Mouse (Mus musculus): ENCODE measurements around the gene Kmt2b. TPM values are rescaled to one million over a fixed set of nuclear protein-coding genes. Genes with fewer than 3 reads are reported as not detected.

The Kmt2b gene
- 10 to 100 TPM; 14.9 to 15.1 TPM for polyA plus RNA-seq (2017; shearing (Covaris generic))

GRCm38 (mm10) chr7:30588676-30589434 lies at the start of gene Kmt2b:
Gene Kmt2b, minus strand, starts transcription at chr7:30588726.

GRCm38 (mm10) chr7:30635752-30636151 lies 47.2 kb upstream of the Kmt2b start, which contains the start of gene Etv2:
Gene Etv2, minus strand, starts transcription at chr7:30635852.

DNA sequence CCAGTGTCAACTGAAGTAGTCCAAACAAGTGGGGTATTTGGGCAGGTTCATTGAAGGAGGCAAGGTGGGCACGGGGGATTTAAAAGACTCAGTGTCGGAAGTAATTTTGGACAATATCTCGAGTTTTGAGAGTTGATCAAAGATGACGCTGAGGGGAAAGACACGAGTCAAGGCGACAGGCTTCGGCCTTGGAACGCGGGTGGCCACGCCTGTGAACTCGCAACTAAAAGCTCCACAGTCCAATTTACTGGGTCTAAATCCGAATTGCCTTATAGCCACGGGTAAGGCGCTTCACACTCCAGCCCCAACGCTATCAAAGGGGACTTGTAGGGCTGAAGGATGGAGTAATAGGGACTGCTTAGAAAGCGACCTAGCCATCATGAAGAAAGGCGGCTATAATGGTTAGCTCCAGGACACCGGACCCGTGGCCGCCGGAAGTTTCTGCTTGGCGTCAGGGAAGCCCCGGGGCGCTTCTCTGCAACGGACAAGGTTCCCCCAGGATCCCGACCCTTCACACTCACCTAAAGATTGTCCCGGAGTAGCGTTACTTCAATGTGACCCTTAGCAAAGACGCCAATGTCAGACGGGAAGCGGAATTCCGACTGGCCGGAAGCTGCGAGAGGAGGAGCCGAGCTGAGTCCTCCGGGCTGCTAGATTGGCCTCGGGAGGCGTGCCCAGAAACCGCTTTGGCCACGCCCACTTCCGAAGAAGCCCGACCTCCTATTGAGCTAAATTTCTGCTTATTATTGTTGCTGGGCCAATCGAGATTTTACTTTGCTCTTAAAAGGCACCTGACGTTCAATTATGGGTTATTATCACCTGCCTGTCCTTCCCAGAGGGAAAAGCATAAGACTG lies 37.2 kb upstream of the Kmt2b start, which contains the start of gene Cox6b1:
Gene Cox6b1 (minus strand): TSS at position 622 of the 855 bp plus-strand sequence.

GRCm38 (mm10) chr7:30612654-30613402 lies 24.3 kb upstream of the Kmt2b start, which contains the start of gene Upk1a:
Gene Upk1a, minus strand, starts transcription at chr7:30612847.

DNA sequence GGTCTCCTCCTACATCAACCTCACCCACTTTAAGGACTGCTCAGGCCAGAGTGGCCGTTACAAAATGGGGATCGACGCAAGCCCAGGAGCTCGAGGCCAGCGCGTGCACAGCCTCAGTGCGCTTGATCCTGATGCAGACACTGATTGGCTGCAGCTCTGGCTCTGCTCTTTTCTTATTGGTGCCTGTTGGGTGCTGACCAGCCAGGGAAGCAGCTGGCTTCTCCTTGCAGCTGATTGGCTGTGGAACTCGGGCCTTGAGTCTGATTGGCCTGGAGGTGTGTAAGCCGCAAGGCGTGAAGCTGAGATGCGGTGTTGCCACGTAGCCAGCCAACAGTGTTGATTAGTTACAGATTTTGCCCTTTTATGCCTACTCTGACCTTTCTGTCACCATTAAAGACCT lies 10.3 kb upstream of the Kmt2b start, which contains the start of gene Zbtb32:
Gene Zbtb32 (minus strand): TSS at position 124 of the 400 bp plus-strand sequence.

GRCm38 (mm10) chr7:30564970-30565571 lies 23.5 kb downstream of the Kmt2b start, which contains the start of gene Igflr1:
Gene Igflr1, plus strand, starts transcription at chr7:30565427.

DNA sequence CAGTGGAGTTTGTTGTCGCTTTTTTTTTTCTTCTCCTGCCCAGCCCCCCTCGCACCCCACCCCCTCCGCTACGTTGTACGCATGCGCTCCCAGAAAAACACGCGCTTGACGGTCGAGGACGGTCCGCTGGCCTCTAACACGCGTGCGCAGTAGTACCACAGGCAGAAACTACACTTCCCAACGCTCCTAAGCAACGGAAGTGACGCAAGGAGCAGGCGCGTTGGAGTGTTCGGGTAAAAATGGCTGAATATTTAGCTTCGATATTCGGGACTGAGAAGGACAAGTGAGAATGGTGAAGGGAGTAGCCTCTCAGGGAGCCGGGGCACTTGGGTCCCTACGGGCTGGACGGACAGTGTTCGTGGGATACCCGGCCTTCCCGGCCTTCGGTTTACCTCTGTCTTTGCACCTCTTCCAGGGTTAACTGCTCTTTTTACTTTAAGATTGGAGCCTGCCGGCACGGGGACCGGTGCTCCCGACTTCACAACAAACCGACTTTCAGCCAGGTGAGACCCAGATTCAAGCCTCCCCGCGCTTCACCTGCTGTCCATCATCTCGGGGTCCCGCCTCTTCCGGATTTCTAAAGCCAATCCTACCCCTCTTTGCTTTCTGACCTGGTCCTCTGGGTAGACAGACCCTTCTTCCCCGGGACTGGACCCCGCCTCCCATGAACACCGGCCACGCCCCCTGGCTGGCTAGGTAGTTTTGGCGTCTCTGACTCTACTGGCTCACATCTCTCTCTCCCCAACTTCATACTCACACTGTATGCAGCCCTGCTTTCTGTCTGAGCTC lies 25.2 kb downstream of the Kmt2b start, which contains the start of the genes U2af1l4, Gm49396 and Psenen:
Gene U2af1l4 (plus strand): TSS at position 185 of the 789 bp plus-strand sequence.
Gene Gm49396 (plus strand): TSS at position 228 of the 789 bp plus-strand sequence.
Gene Psenen (minus strand): TSS at position 511 of the 789 bp plus-strand sequence.

GRCm38 (mm10) chr7:30559443-30559954 lies 29.0 kb downstream of the Kmt2b start, which contains the start of gene Lin37:
Gene Lin37, minus strand, starts transcription at chr7:30559838.

GRCm38 (mm10) chr7:30552102-30553020 lies 36.2 kb downstream of the Kmt2b start, which contains the start of the genes Hspb6 and Proser3:
Gene Hspb6, plus strand, starts transcription at chr7:30552178.
Gene Proser3, minus strand, starts transcription at chr7:30552299.

DNA sequence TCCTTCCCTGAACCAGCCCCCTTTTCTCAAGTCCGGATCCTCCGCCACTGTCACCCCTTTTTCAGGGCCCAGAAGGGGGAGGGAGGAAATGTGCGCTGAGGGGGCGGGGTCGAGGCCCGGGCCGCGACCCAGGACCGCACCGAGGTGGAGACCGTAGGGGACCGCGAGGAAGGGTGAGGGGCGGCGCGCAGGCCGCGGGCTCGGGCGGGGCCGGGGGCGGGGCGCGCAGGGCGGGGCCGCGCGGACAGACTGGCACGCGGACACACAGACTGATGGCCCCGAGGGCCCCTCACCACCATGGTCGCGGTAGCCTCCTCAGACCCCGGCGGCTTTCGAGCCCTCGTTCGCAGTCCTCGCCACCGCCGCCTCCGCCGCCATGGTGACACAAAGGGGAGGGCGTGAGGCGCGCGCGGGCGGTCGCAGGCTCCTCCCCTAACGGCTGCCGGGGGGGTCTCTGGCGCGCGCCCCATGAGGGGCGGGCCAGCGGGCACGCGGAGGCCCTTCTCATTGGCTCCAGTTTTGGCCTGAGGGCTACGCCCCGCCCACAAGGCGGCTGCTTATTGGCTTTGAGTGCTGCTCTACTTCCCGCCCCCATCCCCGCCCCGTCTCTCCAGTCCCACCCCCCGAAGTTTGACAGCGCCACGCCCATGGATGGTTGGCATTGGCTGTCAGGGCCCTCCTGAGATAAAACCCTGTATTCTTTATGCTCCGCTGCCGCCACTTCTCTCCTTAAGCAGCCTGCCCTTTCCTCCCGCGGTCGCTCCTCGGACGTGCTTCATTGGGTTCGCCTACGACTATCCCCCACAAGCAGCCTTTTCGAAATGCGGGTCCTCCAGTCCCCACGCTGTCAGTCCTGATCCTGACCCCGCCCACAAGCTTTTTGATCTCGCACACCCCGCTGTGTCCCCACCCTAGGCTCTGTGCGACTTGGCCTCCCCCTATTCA lies 53.6 kb downstream of the Kmt2b start, which contains the start of gene Arhgap33:
Gene Arhgap33 (minus strand): TSS at position 428 of the 945 bp plus-strand sequence.

Other genes with a start within 250 kb of the Kmt2b start
- not detected for gene Lrfn3, start 226.0 kb downstream of the Kmt2b start, polyA plus RNA-seq (2017; shearing (Covaris generic))
- 10 to 100 TPM in 1 of 2 experiments, 1 to 10 TPM in 1; 7.1 to 32.2 TPM for gene Tyrobp, start 175.0 kb downstream of the Kmt2b start, polyA plus RNA-seq (2017; shearing (Covaris generic))
- 100 to 1,000 TPM; 470 to 543 TPM for gene Hcst, start 168.9 kb downstream of the Kmt2b start, polyA plus RNA-seq (2017; shearing (Covaris generic))
- gene Nfkbid, start 167.0 kb downstream of the Kmt2b start, polyA plus RNA-seq (2017; shearing (Covaris generic)) = 10 to 100 TPM; 78.6 to 95.9 TPM
- 10 to 100 TPM; 10.8 to 23.2 TPM for gene Aplp1, start 143.2 kb downstream of the Kmt2b start, polyA plus RNA-seq (2017; shearing (Covaris generic))
- gene Kirrel2, start 131.0 kb downstream of the Kmt2b start, polyA plus RNA-seq (2017; shearing (Covaris generic)) = not detected
- not detected for gene Nphs1, start 130.4 kb downstream of the Kmt2b start, polyA plus RNA-seq (2017; shearing (Covaris generic))
- gene Prodh2, start 95.1 kb downstream of the Kmt2b start, polyA plus RNA-seq (2017; shearing (Covaris generic)) = not detected
- gene Arhgap33, start 53.7 kb downstream of the Kmt2b start, polyA plus RNA-seq (2017; shearing (Covaris generic)) = 1 to 10 TPM; 1.5 to 2.5 TPM
- gene Hspb6, start 36.5 kb downstream of the Kmt2b start, polyA plus RNA-seq (2017; shearing (Covaris generic)) = 1 to 10 TPM; 1.9 to 4.1 TPM
- gene Proser3, start 36.4 kb downstream of the Kmt2b start, polyA plus RNA-seq (2017; shearing (Covaris generic)) = 1 to 10 TPM; 5.7 to 6.2 TPM
- gene Lin37, start 28.9 kb downstream of the Kmt2b start, polyA plus RNA-seq (2017; shearing (Covaris generic)) = 100 to 1,000 TPM in 1 of 2 experiments, 10 to 100 TPM in 1; 92.9 to 107 TPM
- gene U2af1l4, start 25.4 kb downstream of the Kmt2b start, polyA plus RNA-seq (2017; shearing (Covaris generic)) = 10 to 100 TPM; 28.3 to 67.8 TPM
- 10 to 100 TPM; 53.5 to 82.4 TPM for gene Gm49396, start 25.4 kb downstream of the Kmt2b start, polyA plus RNA-seq (2017; shearing (Covaris generic))
- gene Psenen, start 25.1 kb downstream of the Kmt2b start, polyA plus RNA-seq (2017; shearing (Covaris generic)) = 100 to 1,000 TPM; 231 to 234 TPM
- gene Igflr1, start 23.3 kb downstream of the Kmt2b start, polyA plus RNA-seq (2017; shearing (Covaris generic)) = 100 to 1,000 TPM in 1 of 2 experiments, 10 to 100 TPM in 1; 66.2 to 268 TPM
- gene Zbtb32, start 10.2 kb upstream of the Kmt2b start, polyA plus RNA-seq (2017; shearing (Covaris generic)) = 10 to 100 TPM; 12.9 to 34.9 TPM
- 1 to 10 TPM in 1 of 2 experiments, under 1 TPM in 1; 0.32 to 1.8 TPM for gene Upk1a, start 24.1 kb upstream of the Kmt2b start, polyA plus RNA-seq (2017; shearing (Covaris generic))
- 100 to 1,000 TPM; 713 to 756 TPM for gene Cox6b1, start 37.4 kb upstream of the Kmt2b start, polyA plus RNA-seq (2017; shearing (Covaris generic))
- not detected for gene Etv2, start 47.1 kb upstream of the Kmt2b start, polyA plus RNA-seq (2017; shearing (Covaris generic))
- gene Rbm42, start 61.6 kb upstream of the Kmt2b start, polyA plus RNA-seq (2017; shearing (Covaris generic)) = 100 to 1,000 TPM; 125 to 166 TPM
- 10 to 100 TPM; 18.3 to 29.7 TPM for gene Haus5, start 76.3 kb upstream of the Kmt2b start, polyA plus RNA-seq (2017; shearing (Covaris generic))
- under 1 TPM in 1 of 2 experiments, not detected in 1; 0.50 TPM for gene Pmis2, start 82.9 kb upstream of the Kmt2b start, polyA plus RNA-seq (2017; shearing (Covaris generic))
- gene 2200002J24Rik, start 110.2 kb upstream of the Kmt2b start, polyA plus RNA-seq (2017; shearing (Covaris generic)) = not detected
- under 1 TPM in 1 of 2 experiments, not detected in 1; 0.34 TPM for gene Atp4a, start 123.5 kb upstream of the Kmt2b start, polyA plus RNA-seq (2017; shearing (Covaris generic))
- 100 to 1,000 TPM in 1 of 2 experiments, 10 to 100 TPM in 1; 85.3 to 135 TPM for gene Tmem147, start 140.8 kb upstream of the Kmt2b start, polyA plus RNA-seq (2017; shearing (Covaris generic))
- gene Gapdhs, start 155.0 kb upstream of the Kmt2b start, polyA plus RNA-seq (2017; shearing (Covaris generic)) = under 1 TPM; 0.34 to 0.55 TPM
- gene Sbsn, start 162.7 kb upstream of the Kmt2b start, polyA plus RNA-seq (2017; shearing (Covaris generic)) = 1 to 10 TPM in 1 of 2 experiments, not detected in 1; 2.9 TPM
- not detected for gene Dmkn, start 175.0 kb upstream of the Kmt2b start, polyA plus RNA-seq (2017; shearing (Covaris generic))
- gene Krtdap, start 199.2 kb upstream of the Kmt2b start, polyA plus RNA-seq (2017; shearing (Covaris generic)) = not detected
- under 1 TPM; 0.27 to 0.69 TPM for gene Ffar2, start 235.0 kb upstream of the Kmt2b start, polyA plus RNA-seq (2017; shearing (Covaris generic))